Mouse (Mus musculus) stomach, embryonic 16.5 days (tissue): ENCODE results near the gene Plcb3. TPM values are rescaled to one million over a fixed set of nuclear protein-coding genes. Genes with fewer than 3 reads are reported as not detected.

Experiments used
- ATAC-seq: fragments of 200-750 bp; cut with Nextera tagmentation; 2 replicates; pipeline ENCODE4 v1.8.0; 2017; ENCODE audit warnings: moderate number of reproducible peaks, moderate TSS enrichment; ENCODE audit not compliant: insufficient read depth, low FRiP score
- H3K27ac ChIP-seq: fragments of 300-500 bp; sonication (generic); 2 replicates; pipeline ENCODE4 v1.5.1; 2014; ENCODE audit warnings: low read length
- H3K27me3 ChIP-seq: fragments of 300-500 bp; sonication (generic); 2 replicates; pipeline ENCODE4 v1.6.1; 2014; ENCODE audit warnings: low read length, control low read depth, mixed read lengths; ENCODE audit not compliant: control insufficient read depth, insufficient read depth
- H3K36me3 ChIP-seq: fragments of 300-500 bp; sonication (generic); 2 replicates; pipeline ENCODE4 v1.6.1; 2014; ENCODE audit warnings: low read length; ENCODE audit not compliant: control insufficient read depth, insufficient read depth
- H3K4me1 ChIP-seq: fragments of 300-500 bp; sonication (generic); 2 replicates; pipeline ENCODE4 v1.6.1; 2014; ENCODE audit warnings: low read length, control low read depth, mixed read lengths; ENCODE audit not compliant: control insufficient read depth, insufficient read depth
- H3K4me2 ChIP-seq: fragments of 300-500 bp; sonication (generic); 2 replicates; pipeline ENCODE4 v1.6.1; 2014; ENCODE audit warnings: low read depth, low read length, mixed read lengths
- H3K4me3 ChIP-seq: fragments of 300-500 bp; sonication (generic); replicated peaks from 2 replicates; pipeline ENCODE4 v1.5.1; 2014; ENCODE audit warnings: mild to moderate bottlenecking, low read length
- H3K9ac ChIP-seq: fragments of 300-500 bp; sonication (generic); 2 replicates; pipeline ENCODE4 v1.6.1; 2014; ENCODE audit warnings: low read length
- H3K9me3 ChIP-seq: fragments of 300-500 bp; sonication (generic); replicated peaks from 2 replicates; pipeline ENCODE4 v1.6.1; 2016; ENCODE audit warnings: low read length, control low read depth; ENCODE audit not compliant: control insufficient read depth
- WGBS: fragments of 180-500 bp; shearing (Covaris S2); extraction: QIAGEN DNeasy Blood & Tissue Kit; methylation state at CpG from one replicate; pipeline ENCODE4 v1.1.7; 2014; 5-methylcytosine and 5-hydroxymethylcytosine counted together
- polyA plus RNA-seq: library from polyadenylated mRNA; unstranded; fragments of >200 nt; fragmentation: Nextera tagmentation; extraction: Ambion mirVana; gene quantifications from 2 replicates; pipeline ENCODE4 v1.2.1, GENCODE M21; 2015

The Plcb3 gene
- polyA plus RNA-seq, 1 experiment from 2014 or later, result 65.4 TPM

DNA sequence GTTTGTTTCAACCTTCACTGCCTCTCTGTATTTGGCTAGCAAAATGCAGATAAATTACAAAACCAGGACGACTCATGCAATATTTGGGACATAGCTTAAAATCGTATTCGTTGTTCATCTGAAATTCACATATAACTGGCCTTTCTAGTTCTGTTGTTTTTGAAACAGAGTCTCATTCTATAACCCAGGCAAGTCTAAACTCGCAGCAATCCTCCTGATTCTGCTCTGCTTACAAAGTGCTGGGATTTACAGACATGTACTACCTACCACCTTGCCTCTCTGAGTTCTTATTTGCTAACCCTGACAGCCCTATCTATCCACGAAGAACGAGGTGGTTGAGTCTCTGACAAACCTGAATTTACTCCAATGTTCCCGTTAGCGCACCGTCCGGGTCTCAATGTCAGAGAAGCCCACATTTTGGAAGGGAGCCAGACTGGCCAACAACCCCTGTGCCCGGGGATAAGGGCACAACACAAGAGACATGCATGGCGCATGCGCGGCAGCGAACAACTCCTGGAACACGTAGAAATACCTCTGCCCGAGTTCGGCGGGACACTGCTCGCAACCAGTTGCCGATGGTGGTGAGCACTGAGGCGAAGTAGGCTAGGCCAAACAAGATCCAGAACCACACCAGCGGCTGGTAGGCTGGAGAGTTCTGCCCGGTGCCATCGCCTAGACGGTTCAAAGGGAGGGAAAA is 49.6 kb downstream of the Plcb3 start:
- Histone ChIP-seq H3K36me3 (no peaks in the 10 kb centered on the region), H3K27ac (peak overlapping the region; percentile 84), H3K9me3 (no peaks in the 10 kb centered on the region; the same call in 1 of the 2 replicates), H3K27me3 (peaks cover 46% of the 10 kb centered on the region), H3K4me1 (peaks cover 16% of the 10 kb centered on the region), H3K4me3 (peak overlapping the region; percentile 31), H3K9ac (peak overlapping the region; percentile 15), H3K4me2 (peak overlapping the region; percentile 48)
- no peak for ATAC-seq
- 13% methylated on average over 26 of the region's 26 CpGs for WGBS

DNA sequence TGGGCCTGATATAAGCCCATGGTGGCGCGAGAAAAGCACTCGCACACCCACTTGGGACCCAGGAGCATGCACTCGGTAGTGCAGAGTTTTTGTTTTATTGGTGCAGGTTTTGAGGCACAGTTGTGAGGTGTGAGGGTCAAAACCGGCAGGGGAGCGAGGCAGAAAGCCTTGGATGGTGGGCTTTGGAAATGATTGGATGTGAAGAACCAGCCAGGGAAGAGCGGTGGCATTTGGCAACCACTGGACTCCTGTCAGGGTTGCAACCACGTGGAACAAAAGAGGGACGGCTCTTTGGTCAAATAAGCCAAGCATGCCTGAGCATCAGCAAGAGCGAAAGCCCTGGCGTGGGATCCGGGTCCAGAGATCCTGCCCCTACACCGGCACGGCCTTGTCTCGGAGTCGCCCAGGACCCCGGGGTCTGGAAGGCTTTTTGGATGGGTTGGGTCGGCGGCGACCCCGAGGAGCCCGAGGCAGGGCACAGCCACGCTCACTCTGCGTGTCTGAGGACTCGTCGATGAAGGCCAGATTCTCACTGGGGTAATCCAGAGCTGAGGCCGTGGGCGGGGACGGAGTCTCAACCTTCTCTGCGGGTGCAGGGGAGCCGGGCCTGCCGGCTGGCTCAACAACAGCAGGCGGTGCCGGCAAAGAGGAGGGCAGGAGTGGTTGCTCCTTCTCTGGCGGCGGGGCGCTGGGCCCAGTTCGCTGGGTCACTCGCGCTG is 50.5 kb downstream of the Plcb3 start:
- H3K36me3 ChIP-seq, result no peaks in the 10 kb centered on the region
- no peak for ATAC-seq
- peaks cover 18% of the 10 kb centered on the region for H3K4me1 ChIP-seq
- peak overlapping the region; percentile 60 for H3K9ac ChIP-seq
- peak overlapping the region; percentile 24 for H3K4me3 ChIP-seq
- peak overlapping the region; percentile 41 for H3K4me2 ChIP-seq
- no peaks in the 10 kb centered on the region; the same call in 1 of the 2 replicates for H3K9me3 ChIP-seq
- peak overlapping the region; percentile 84 for H3K27ac ChIP-seq
- peaks cover 46% of the 10 kb centered on the region for H3K27me3 ChIP-seq
- WGBS, result 16% methylated on average over 40 of the region's 40 CpGs

DNA sequence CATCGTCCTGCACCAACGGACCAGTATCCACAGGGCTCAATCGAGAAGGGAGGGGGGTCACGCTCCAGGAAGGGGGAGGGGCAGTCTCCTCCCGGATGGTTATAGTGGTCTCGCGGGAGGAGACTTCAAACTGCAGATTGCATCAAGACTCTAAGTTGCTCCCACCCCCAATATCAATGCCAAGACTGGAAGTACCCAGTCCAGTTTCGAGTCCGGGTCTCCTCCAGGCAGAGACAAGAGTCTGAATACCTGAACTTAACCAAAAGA is 51.0 kb downstream of the Plcb3 start, which contains the start of gene Catsperz:
Gene Catsperz, minus strand, starts transcription at position 74 of the 267 bp plus-strand sequence.
- 4% methylated on average over 9 of the region's 9 CpGs for WGBS
- Histone ChIP-seq H3K9me3 (no peaks in the 10 kb centered on the region; the same call in 1 of the 2 replicates), H3K4me1 (peaks cover 23% of the 10 kb centered on the region), H3K27ac (peak within 1 kb of the TSS; percentile 84), H3K4me2 (peak within 1 kb of the TSS; percentile 41), H3K9ac (peak within 1 kb of the TSS; percentile 60), H3K27me3 (peaks cover 46% of the 10 kb centered on the region), H3K4me3 (peak within 1 kb of the TSS; percentile 24), H3K36me3 (no peaks in the 10 kb centered on the region)
- no peak for ATAC-seq

DNA sequence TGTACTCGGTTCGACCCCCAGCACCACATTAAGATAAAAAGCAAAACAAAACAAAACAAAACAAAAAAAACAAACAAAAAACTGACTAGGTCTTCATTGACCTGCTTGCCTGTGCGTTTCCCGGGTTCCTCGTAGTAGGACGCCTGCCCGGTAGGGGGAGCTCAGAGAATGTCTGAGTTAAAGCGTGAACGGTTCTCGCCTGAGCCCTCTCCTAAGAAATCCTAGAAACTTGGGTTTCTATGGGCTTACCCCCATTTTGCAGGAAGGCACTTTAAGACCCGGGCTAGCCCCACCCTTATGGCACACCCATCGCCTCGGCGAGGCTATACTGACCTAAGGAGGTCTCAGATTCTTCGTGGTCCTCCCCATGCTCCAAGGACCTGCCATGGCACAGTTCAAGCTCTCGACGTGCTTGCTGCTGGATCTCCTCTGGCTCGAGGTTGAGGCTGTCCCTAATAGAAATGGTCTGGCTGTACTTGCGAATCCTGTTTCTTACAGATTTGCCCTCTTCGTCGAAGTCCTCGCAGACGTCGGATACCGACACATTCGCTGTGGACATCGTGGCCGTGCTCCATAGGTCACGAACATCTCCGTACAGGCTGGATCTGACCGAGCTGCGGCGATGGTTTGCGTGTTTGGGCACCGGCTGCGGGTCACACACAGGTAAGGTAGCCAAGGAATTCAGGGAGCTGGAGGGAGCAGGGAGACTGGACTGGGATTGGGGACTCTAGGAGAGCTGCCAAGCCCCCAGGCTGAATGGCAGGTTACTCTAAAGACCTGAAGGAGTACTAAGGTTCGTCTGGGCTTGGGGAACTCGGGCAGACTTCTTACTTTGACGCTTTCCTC is 51.6 kb downstream of the Plcb3 start:
- Histone ChIP-seq H3K4me1 (peaks cover 29% of the 10 kb centered on the region), H3K9ac (peak overlapping the region; percentile 60), H3K27me3 (peaks cover 46% of the 10 kb centered on the region), H3K9me3 (no peaks in the 10 kb centered on the region; the same call in 1 of the 2 replicates), H3K4me2 (peak overlapping the region; percentile 41), H3K36me3 (no peaks in the 10 kb centered on the region), H3K4me3 (peak overlapping the region; percentile 24), H3K27ac (no peak overlapping the region)
- no peak for ATAC-seq
- WGBS, result 5% methylated on average over 39 of the region's 39 CpGs

DNA sequence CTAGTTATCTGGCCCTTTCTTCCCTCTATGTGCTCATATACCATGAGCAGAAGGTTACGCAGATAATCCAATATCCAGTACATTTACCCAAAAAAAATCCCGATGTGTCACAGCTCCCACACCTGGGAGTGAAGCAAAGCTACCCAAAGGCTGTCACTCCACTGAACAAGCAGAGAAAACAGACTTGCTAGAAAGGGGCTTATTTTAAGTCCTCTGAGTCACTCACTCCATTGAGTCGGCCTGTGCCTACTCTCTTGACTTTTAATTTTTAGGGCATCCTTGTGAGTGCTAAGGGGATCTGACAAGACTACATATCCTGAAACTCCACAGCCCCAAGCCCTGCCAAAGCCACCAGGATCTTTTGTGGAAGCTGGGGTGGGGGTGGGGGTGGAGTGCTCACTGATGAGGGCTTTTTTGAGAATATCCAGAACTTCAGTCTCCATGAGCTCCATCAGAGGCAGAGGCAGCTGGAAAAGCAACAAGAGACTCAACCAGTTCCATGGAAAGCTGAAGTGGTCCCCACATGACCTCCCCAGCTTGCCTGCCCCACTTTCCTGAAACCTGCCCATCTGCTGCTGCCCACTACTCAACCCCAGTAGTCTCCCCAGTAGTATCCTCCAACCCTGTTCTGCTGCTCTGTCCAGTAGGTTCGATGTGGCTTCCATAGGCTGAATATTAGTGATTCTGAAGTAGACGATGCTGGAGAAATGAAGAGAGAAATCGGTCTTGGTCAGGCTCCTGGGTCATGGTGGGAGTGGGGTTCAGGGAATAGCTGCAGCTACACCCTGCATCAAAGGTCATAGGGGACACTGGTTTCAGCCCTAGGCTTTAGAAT is 53.2 kb downstream of the Plcb3 start:
- H3K27me3 ChIP-seq, result peaks cover 42% of the 10 kb centered on the region
- H3K36me3 ChIP-seq, result no peaks in the 10 kb centered on the region; the same call in 1 of the 2 replicates
- no peak overlapping the region for H3K4me3 ChIP-seq
- no peak overlapping the region; the same call in 1 of the 2 replicates for H3K9ac ChIP-seq
- H3K9me3 ChIP-seq, result no peaks in the 10 kb centered on the region; the same call in 1 of the 2 replicates
- no peak overlapping the region for H3K27ac ChIP-seq
- no peak overlapping the region for H3K4me2 ChIP-seq
- H3K4me1 ChIP-seq, result peaks cover 36% of the 10 kb centered on the region
- 64% methylated on average over 6 of the region's 6 CpGs for WGBS
- no peak for ATAC-seq

DNA sequence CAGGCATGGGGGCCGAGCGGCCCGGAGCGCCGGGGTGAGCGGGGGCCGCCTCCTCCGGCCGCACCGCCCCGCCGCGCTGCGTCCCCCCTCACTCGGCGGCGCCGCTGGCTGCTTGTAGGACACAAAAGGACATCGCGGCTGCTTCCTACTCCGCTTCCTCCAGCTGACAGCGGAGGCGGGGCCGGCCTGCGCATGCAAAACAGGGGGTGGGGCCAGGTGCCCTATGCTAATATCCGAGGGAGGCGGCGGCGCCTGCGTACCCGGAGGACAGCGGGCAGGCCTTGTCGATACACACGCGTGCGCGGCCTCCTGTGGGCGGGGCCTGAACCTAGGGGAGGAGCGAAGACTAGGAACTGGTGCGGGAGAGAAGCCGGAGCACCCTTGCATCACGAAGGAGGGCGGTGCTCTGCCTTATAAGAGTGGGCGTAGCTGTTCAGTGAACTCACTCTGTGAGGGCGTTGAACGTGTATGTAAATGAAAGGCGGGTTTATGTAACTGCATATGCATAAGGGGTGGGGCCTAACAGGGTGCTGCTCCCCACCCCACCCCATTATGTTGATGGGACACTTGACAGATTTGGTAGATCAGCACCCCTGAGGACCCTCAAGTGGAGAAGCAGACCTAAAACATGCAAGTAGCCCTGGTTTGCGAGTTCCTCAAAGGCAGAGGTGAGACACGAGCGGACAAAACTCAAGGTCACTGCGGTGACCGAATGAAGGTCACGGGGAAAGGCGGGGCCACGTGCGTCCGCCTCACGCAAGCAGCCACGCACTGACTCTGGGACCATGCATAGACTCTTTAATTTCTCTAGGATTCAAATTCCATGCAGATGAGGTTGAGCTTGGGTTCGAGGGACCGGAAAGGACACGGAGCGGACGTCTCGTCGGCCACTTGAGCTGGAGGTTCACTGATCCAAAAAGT is 54.4 kb downstream of the Plcb3 start, which contains the start of gene Esrra:
Gene Esrra, minus strand, starts transcription at position 167 of the 921 bp plus-strand sequence.
- H3K27ac ChIP-seq, result peak within 1 kb of the TSS; percentile 92
- peak within 1 kb of the TSS; percentile 93 for H3K9ac ChIP-seq
- ATAC-seq, result peak; percentile 96
- H3K36me3 ChIP-seq, result no peaks in the 10 kb centered on the region; the same call in 1 of the 2 replicates
- H3K4me3 ChIP-seq, result peak within 1 kb of the TSS; percentile 84
- no peaks in the 10 kb centered on the region; the same call in 1 of the 2 replicates for H3K9me3 ChIP-seq
- WGBS, result under 1% methylated on average over 65 of the region's 66 CpGs
- H3K4me2 ChIP-seq, result peak within 1 kb of the TSS; percentile 87
- H3K4me1 ChIP-seq, result peaks cover 40% of the 10 kb centered on the region
- H3K27me3 ChIP-seq, result peaks cover 31% of the 10 kb centered on the region

DNA sequence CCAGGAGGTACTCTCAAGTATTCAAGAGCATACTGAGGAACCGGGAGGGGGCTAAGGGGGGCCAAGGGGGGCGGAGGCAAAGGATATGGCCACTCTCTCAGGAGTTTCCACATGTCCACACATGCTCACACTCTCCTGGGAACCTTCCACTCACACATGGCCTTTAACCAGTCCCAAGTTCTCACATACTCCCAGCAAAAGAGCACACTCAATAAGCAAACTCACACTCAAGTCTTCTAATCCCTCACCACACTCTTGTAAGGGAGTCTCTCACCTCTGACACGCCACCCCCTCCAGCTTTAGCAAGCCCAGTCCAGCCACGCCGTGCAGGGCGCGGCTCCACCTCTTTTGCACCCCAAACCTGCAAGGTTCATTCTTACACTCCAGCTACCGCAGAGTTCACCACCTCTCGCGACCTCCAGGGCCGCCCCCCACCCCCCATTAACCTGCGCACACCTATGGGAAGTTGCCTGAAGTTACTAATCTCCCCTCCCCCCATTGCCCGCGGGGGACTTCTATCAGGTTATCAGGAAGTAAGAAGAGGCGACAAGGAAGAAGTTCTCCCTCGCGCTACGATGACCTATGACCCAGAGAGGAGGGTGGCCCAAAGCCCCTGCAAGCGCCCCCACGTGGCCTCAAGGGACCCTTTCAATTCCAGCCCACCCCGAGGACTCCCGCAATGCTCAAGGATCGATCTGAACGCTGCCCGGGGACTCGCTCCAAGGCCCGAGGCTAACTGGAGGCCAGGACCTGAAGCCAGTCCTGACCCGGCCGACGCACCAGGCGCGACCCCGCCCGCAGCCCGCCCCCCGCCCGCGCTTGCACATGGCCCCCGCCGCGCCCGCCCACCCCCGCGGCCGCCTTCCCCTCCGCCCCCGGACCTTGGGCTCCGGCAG is 55.3 kb downstream of the Plcb3 start:
- ATAC-seq, result no peak
- Histone ChIP-seq H3K36me3 (no peaks in the 10 kb centered on the region; the same call in 1 of the 2 replicates), H3K4me1 (peaks cover 35% of the 10 kb centered on the region), H3K4me3 (peak overlapping the region; percentile 84), H3K4me2 (peak overlapping the region; percentile 78), H3K27ac (peak overlapping the region; percentile 92), H3K27me3 (peaks cover 22% of the 10 kb centered on the region), H3K9ac (peak overlapping the region; percentile 93), H3K9me3 (no peaks in the 10 kb centered on the region)
- 3% methylated on average over 47 of the region's 48 CpGs for WGBS
